Mouse (Mus musculus): ENCODE data around the gene Rcan3. TPM values are rescaled to one million over a fixed set of nuclear protein-coding genes. Genes with fewer than 3 reads are reported as not detected.

Gene Rcan3
- polyA plus RNA-seq, 1 experiment from 2014 or later, result 12.6 TPM

- Histone ChIP-seq H3K36me3 (ENCODE audit: insufficient read depth, low read length) (no peaks in the 10 kb centered on the region), H3K4me1 (ENCODE audit: insufficient read depth, low read depth, low read length) (peaks cover 9% of the 10 kb centered on the region; the same call in 1 of the 2 replicates), H3K9me3 (ENCODE audit: low read length) (no peaks in the 10 kb centered on the region), H3K27me3 (replicated peaks; ENCODE audit: insufficient read depth, low read length) (no peaks in the 10 kb centered on the region), H3K4me2 (replicated peaks; ENCODE audit: low read depth, low read length) (peak overlapping the region; percentile 38), H3K27ac (ENCODE audit: low read length) (peak overlapping the region; percentile 51), H3K4me3 (ENCODE audit: low read depth, low read length) (no peak overlapping the region), H3K9ac (replicated peaks; ENCODE audit: low read depth) (no peak overlapping the region)
- TF ChIP-seq CTCF (IDR thresholded peaks at IDR 0.05) (no peak), EP300 (IDR thresholded peaks at IDR 0.05) (no peak)
- DNase-seq (ENCODE audit: low spot score) (peak; percentile 61), ATAC-seq (peak; percentile 76)
- WGBS, result 17% methylated on average over 18 of the region's 18 CpGs
Observed at GRCm38 (mm10) chr4:135451360-135452015, 17.8 kb upstream of the Rcan3 start.

- ATAC-seq (no peak), DNase-seq (ENCODE audit: low spot score) (no peak)
- Histone ChIP-seq H3K27ac (ENCODE audit: low read length) (no peak overlapping the region), H3K4me3 (ENCODE audit: low read depth, low read length) (no peak overlapping the region), H3K9ac (replicated peaks; ENCODE audit: low read depth) (no peak overlapping the region), H3K9me3 (ENCODE audit: low read length) (no peaks in the 10 kb centered on the region), H3K4me1 (ENCODE audit: insufficient read depth, low read depth, low read length) (no peaks in the 10 kb centered on the region), H3K4me2 (replicated peaks; ENCODE audit: low read depth, low read length) (no peak overlapping the region), H3K27me3 (replicated peaks; ENCODE audit: insufficient read depth, low read length) (no peaks in the 10 kb centered on the region), H3K36me3 (ENCODE audit: insufficient read depth, low read length) (no peaks in the 10 kb centered on the region)
- TF ChIP-seq EP300 (IDR thresholded peaks at IDR 0.05) (no peak), CTCF (IDR thresholded peaks at IDR 0.05) (no peak)
- WGBS, result 78% methylated on average over 5 of the region's 5 CpGs
Observed at GRCm38 (mm10) chr4:135442473-135442872, 8.8 kb upstream of the Rcan3 start.

- H3K4me1 ChIP-seq (ENCODE audit: insufficient read depth, low read depth, low read length), result no peaks in the 10 kb centered on the region
- DNase-seq (ENCODE audit: low spot score) (peak; percentile 61), ATAC-seq (peak; percentile 18; the same call in 1 of the 2 replicates)
- no peak overlapping the region for H3K4me2 ChIP-seq (replicated peaks; ENCODE audit: low read depth, low read length)
- H3K27me3 ChIP-seq (replicated peaks; ENCODE audit: insufficient read depth, low read length), result no peaks in the 10 kb centered on the region
- no peaks in the 10 kb centered on the region for H3K36me3 ChIP-seq (ENCODE audit: insufficient read depth, low read length)
- H3K4me3 ChIP-seq (ENCODE audit: low read depth, low read length), result no peak overlapping the region
- TF ChIP-seq CTCF (IDR thresholded peaks at IDR 0.05) (peak; percentile 84), EP300 (IDR thresholded peaks at IDR 0.05) (no peak)
- H3K27ac ChIP-seq (ENCODE audit: low read length), result peak overlapping the region; percentile 14; the same call in 1 of the 2 replicates
- H3K9ac ChIP-seq (replicated peaks; ENCODE audit: low read depth), result no peak overlapping the region
- 23% methylated on average over 9 of the region's 9 CpGs for WGBS
- no peaks in the 10 kb centered on the region for H3K9me3 ChIP-seq (ENCODE audit: low read length)
Observed at GRCm38 (mm10) chr4:135439904-135440522, 6.4 kb upstream of the Rcan3 start.

- Histone ChIP-seq H3K27me3 (replicated peaks; ENCODE audit: insufficient read depth, low read length) (no peaks in the 10 kb centered on the region), H3K9me3 (ENCODE audit: low read length) (no peaks in the 10 kb centered on the region), H3K4me1 (ENCODE audit: insufficient read depth, low read depth, low read length) (peaks cover 4% of the 10 kb centered on the region; the same call in 1 of the 2 replicates), H3K27ac (ENCODE audit: low read length) (peak overlapping the region; percentile 14; the same call in 1 of the 2 replicates), H3K4me2 (replicated peaks; ENCODE audit: low read depth, low read length) (peak overlapping the region; percentile 42), H3K4me3 (ENCODE audit: low read depth, low read length) (no peak overlapping the region), H3K36me3 (ENCODE audit: insufficient read depth, low read length) (no peaks in the 10 kb centered on the region), H3K9ac (replicated peaks; ENCODE audit: low read depth) (no peak overlapping the region; the same call in 1 of the 2 replicates)
- WGBS, result under 1% methylated on average over 15 of the region's 15 CpGs
- no peak for TF ChIP-seq EP300 (IDR thresholded peaks at IDR 0.05)
- TF ChIP-seq CTCF (IDR thresholded peaks at IDR 0.05), result no peak
- ATAC-seq, result peak; percentile 87
- peak; percentile 80 for DNase-seq (ENCODE audit: low spot score)
Observed at GRCm38 (mm10) chr4:135439188-135439647, 5.6 kb upstream of the Rcan3 start.

- TF ChIP-seq EP300 (IDR thresholded peaks at IDR 0.05) (no peak), CTCF (IDR thresholded peaks at IDR 0.05) (no peak)
- no peaks in the 10 kb centered on the region for H3K36me3 ChIP-seq (ENCODE audit: insufficient read depth, low read length)
Observed at GRCm38 (mm10) chr4:135437924-135438323, 4.3 kb upstream of the Rcan3 start.

GRCm38 (mm10) chr4:135436291-135436690 is 2.6 kb upstream of the Rcan3 start:
- Histone ChIP-seq H3K27me3 (replicated peaks; ENCODE audit: insufficient read depth, low read length) (no peaks in the 10 kb centered on the region), H3K36me3 (ENCODE audit: insufficient read depth, low read length) (no peaks in the 10 kb centered on the region), H3K9ac (replicated peaks; ENCODE audit: low read depth) (no peak overlapping the region), H3K4me2 (replicated peaks; ENCODE audit: low read depth, low read length) (no peak overlapping the region), H3K27ac (ENCODE audit: low read length) (no peak overlapping the region), H3K4me1 (ENCODE audit: insufficient read depth, low read depth, low read length) (peaks cover 9% of the 10 kb centered on the region; the same call in 1 of the 2 replicates), H3K9me3 (ENCODE audit: low read length) (no peaks in the 10 kb centered on the region), H3K4me3 (ENCODE audit: low read depth, low read length) (no peak overlapping the region)
- TF ChIP-seq EP300 (IDR thresholded peaks at IDR 0.05) (peak; percentile 85), CTCF (IDR thresholded peaks at IDR 0.05) (no peak)
- 42% methylated on average over 13 of the region's 13 CpGs for WGBS
- DNase-seq (ENCODE audit: low spot score) (peak; percentile 62), ATAC-seq (peak; percentile 28)

More at GRCm38 (mm10) chr4:135437924-135438323, 4.3 kb upstream of the Rcan3 start:
- H3K9me3 ChIP-seq (ENCODE audit: low read length), result no peaks in the 10 kb centered on the region
- ATAC-seq (no peak), DNase-seq (ENCODE audit: low spot score) (no peak)
- H3K27ac ChIP-seq (ENCODE audit: low read length), result no peak overlapping the region
- H3K4me1 ChIP-seq (ENCODE audit: insufficient read depth, low read depth, low read length), result peaks cover 8% of the 10 kb centered on the region; the same call in 1 of the 2 replicates
- H3K4me2 ChIP-seq (replicated peaks; ENCODE audit: low read depth, low read length), result no peak overlapping the region
- no peak overlapping the region for H3K9ac ChIP-seq (replicated peaks; ENCODE audit: low read depth)
- no peaks in the 10 kb centered on the region for H3K27me3 ChIP-seq (replicated peaks; ENCODE audit: insufficient read depth, low read length)
- H3K4me3 ChIP-seq (ENCODE audit: low read depth, low read length), result no peak overlapping the region
